Mouse (Mus musculus): ENCODE measurements at regions not wholly inside any gene's neighbourhood (a gene's known extent, or its start where the extent isn't known, plus 50 kb on each side); places are given as distances from the start of the nearest gene placed in this dataset.

GRCm38 (mm10) chr5:50126177-50126576, 67.4 kb upstream of the Adgra3 start:
- no peak for DNase-seq (ENCODE audit: low spot score in 2 of 2)

- no peak for DNase-seq (ENCODE audit: low spot score in 2 of 2)
Measured at GRCm38 (mm10) chr5:50125676-50126075, 66.9 kb upstream of the Adgra3 start.

- no peak for DNase-seq (ENCODE audit: low spot score in 2 of 2)
Measured at GRCm38 (mm10) chr5:50122829-50123241, 64.0 kb upstream of the Adgra3 start.

GRCm38 (mm10) chr5:50119860-50120259, 61.1 kb upstream of the Adgra3 start:
- no peak for DNase-seq (ENCODE audit: low spot score in 2 of 2)
